Mouse (Mus musculus) heart, embryonic 11.5 days (tissue): ENCODE results near the gene Ccr9. TPM values are rescaled to one million over a fixed set of nuclear protein-coding genes. Genes with fewer than 3 reads are reported as not detected.
"Not testable (repeated sequence)": the region's sequence is repeated elsewhere in the genome, so short reads cannot be mapped to it uniquely, and the experiment has no call there.

ENCODE experiments used
- ATAC-seq: fragments of 200-750 bp; cut with Nextera tagmentation; replicated peaks from 2 replicates; pipeline ENCODE4 v1.8.0; 2017; ENCODE audit warnings: moderate library complexity; ENCODE audit not compliant: insufficient number of reproducible peaks, low FRiP score, low TSS enrichment
- H3K27ac ChIP-seq: fragments of 300-500 bp; sonication (generic); 2 replicates; pipeline ENCODE4 v1.5.1; 2014; ENCODE audit warnings: mild to moderate bottlenecking, low read depth, low read length
- H3K27me3 ChIP-seq: fragments of 300-500 bp; sonication (generic); 2 replicates; pipeline ENCODE4 v1.6.1; 2014; ENCODE audit warnings: mild to moderate bottlenecking, low read length, mixed read lengths; ENCODE audit not compliant: control insufficient read depth, insufficient read depth
- H3K36me3 ChIP-seq: fragments of 300-500 bp; sonication (generic); 2 replicates; pipeline ENCODE4 v1.6.1; 2014; ENCODE audit warnings: mild to moderate bottlenecking, low read length, moderate library complexity, mixed read lengths; ENCODE audit not compliant: control insufficient read depth, insufficient read depth
- H3K4me1 ChIP-seq: fragments of 300-500 bp; sonication (generic); 2 replicates; pipeline ENCODE4 v1.6.1; 2014; ENCODE audit warnings: low read length; ENCODE audit not compliant: control insufficient read depth, insufficient read depth
- H3K4me2 ChIP-seq: fragments of 300-500 bp; sonication (generic); 2 replicates; pipeline ENCODE4 v1.6.1; 2014; ENCODE audit warnings: mild to moderate bottlenecking, moderate library complexity
- H3K4me3 ChIP-seq: fragments of 300-500 bp; sonication (generic); 2 replicates; pipeline ENCODE4 v1.5.1; 2014; ENCODE audit warnings: low read depth, low read length
- H3K9ac ChIP-seq: fragments of 300-500 bp; sonication (generic); 2 replicates; pipeline ENCODE4 v1.6.1; 2014; ENCODE audit warnings: mild to moderate bottlenecking, low read depth, low read length, moderate library complexity
- H3K9me3 ChIP-seq: fragments of 300-500 bp; sonication (generic); replicated peaks from 2 replicates; pipeline ENCODE4 v1.6.1; 2016; ENCODE audit warnings: low read length; ENCODE audit not compliant: control insufficient read depth
- WGBS: fragments of 180-500 bp; shearing (Covaris S2); extraction: QIAGEN DNeasy Blood & Tissue Kit; methylation state at CpG from one replicate; pipeline ENCODE4 v1.1.7; 2014; ENCODE audit not compliant: insufficient replicate concordance; 5-methylcytosine and 5-hydroxymethylcytosine counted together
- polyA plus RNA-seq: library from polyadenylated mRNA; unstranded; fragments of >200 nt; fragmentation: Nextera tagmentation; extraction: Ambion mirVana; gene quantifications from 2 replicates; pipeline ENCODE4 v1.2.1, GENCODE M21; 2014

The Ccr9 gene
- polyA plus RNA-seq, 1 experiment from 2014 or later, result 0.17 TPM

DNA sequence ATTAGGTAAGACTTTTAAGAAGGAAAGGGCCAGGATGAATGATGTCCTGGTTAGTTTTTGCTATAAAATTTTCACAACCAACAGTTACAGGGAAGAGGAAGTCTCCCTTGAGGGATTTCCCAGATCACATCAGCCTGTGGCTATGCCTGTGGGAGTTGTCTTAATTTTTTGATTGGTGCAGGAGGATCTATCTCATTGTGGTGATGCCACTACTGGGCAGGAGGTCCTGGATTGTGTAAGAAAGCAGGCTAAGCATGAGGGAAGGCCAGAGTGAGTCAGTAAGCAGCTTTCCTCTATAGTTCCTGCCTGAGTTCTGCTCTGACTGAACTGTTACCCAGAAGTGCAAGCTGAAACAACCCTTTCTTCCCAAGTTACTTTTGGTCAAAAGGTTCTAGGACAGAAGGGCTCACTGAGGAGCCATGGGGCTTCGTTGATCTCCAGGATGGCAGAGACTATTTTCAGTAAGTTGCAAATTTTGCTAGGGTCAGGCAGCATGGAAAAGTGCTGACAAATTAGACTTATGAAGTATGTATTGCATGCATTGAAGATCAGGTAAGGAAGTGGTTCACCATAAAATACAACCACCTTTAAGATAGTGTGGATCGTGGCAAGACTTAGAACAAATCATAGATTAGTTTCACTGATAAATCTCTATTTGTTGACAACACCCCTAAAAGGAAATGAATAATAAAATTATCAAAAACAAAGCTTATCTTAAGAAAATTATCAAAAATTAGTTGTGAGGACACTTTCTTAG is 44.7 kb downstream of the Ccr9 start:
- ATAC-seq, result no peak
- no peak overlapping the region for H3K4me3 ChIP-seq
- no peaks in the 10 kb centered on the region for H3K27me3 ChIP-seq
- no peaks in the 10 kb centered on the region for H3K4me1 ChIP-seq
- no peak overlapping the region for H3K4me2 ChIP-seq
- 64% methylated on average over 2 of the region's 2 CpGs for WGBS
- H3K9me3 ChIP-seq, result no peaks in the 10 kb centered on the region
- no peaks in the 10 kb centered on the region for H3K36me3 ChIP-seq
- H3K27ac ChIP-seq, result no peak overlapping the region
- no peak overlapping the region for H3K9ac ChIP-seq

DNA sequence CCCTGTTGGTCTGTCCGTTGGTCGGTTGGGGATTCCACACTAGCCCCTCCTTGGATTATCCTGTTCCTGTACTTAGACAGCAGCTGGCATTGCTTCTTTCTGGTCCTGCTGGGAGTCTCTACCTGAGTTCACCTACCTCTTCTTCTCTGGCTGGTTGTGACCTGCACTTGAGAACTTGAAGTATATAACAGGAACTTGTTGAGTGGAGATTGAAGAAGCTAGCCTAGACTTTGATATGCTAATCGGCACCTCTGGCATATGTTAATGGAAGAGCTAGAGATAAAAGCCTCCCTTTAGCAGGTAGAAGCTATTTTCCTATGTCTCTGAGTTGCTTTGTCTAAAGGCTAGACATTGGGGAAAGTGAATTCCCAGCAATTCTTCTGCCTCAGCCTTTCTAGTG is 53.0 kb downstream of the Ccr9 start:
- no peak overlapping the region for H3K9ac ChIP-seq
- no peak overlapping the region for H3K4me2 ChIP-seq
- WGBS, result 68% methylated on average over 3 of the region's 3 CpGs
- H3K9me3 ChIP-seq, result no peaks in the 10 kb centered on the region
- no peaks in the 10 kb centered on the region for H3K27me3 ChIP-seq
- no peaks in the 10 kb centered on the region for H3K36me3 ChIP-seq
- H3K4me1 ChIP-seq, result no peaks in the 10 kb centered on the region
- H3K4me3 ChIP-seq, result no peak overlapping the region
- no peak for ATAC-seq
- H3K27ac ChIP-seq, result no peak overlapping the region

- ATAC-seq, result no peak
- Histone ChIP-seq H3K9me3 (no peaks in the 10 kb centered on the region), H3K4me2 (no peak overlapping the region), H3K27ac (no peak overlapping the region), H3K9ac (no peak overlapping the region), H3K4me3 (no peak overlapping the region), H3K4me1 (no peaks in the 10 kb centered on the region), H3K27me3 (no peaks in the 10 kb centered on the region), H3K36me3 (no peaks in the 10 kb centered on the region)
- 78% methylated on average over 3 of the region's 3 CpGs for WGBS
These were observed 55.9 kb downstream of the Ccr9 start for GRCm38 (mm10) chr9:123734133-123734532.

DNA sequence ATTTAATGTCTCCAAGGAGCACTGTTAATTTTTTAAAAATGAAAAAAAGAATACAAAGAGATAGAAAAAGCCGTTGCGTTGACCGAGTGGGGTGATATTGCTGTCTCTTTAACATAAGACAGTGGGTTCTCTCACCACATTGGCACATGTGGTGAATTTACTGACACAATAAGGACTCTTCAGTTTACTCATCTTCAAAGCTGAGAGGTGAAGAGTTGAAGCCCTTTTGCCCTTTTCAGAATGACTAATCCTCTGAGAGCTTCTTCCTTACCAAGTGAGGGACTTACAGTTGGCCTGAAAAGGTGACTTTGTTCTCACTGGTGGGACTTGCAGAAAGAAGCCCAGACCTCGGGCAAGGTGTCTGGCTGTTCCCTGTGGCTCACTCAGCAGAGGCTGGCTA is 62.6 kb downstream of the Ccr9 start:
- no peak for ATAC-seq
- Histone ChIP-seq H3K27ac (no peak overlapping the region), H3K27me3 (no peaks in the 10 kb centered on the region), H3K4me2 (no peak overlapping the region), H3K36me3 (no peaks in the 10 kb centered on the region), H3K4me3 (no peak overlapping the region), H3K9me3 (no peaks in the 10 kb centered on the region), H3K9ac (no peak overlapping the region), H3K4me1 (no peaks in the 10 kb centered on the region)
- 83% methylated on average over 4 of the region's 4 CpGs for WGBS

- ATAC-seq, H3K27me3 ChIP-seq, H3K4me3 ChIP-seq, H3K9ac ChIP-seq, H3K36me3 ChIP-seq, H3K4me2 ChIP-seq, H3K4me1 ChIP-seq, H3K9me3 ChIP-seq, H3K27ac ChIP-seq: not testable (repeated sequence)
- 86% methylated on average over 7 of the region's 8 CpGs for WGBS
These were observed 71.4 kb downstream of the Ccr9 start for GRCm38 (mm10) chr9:123749687-123750086.

GRCm38 (mm10) chr9:123754333-123754732 is 76.1 kb downstream of the Ccr9 start:
- Histone ChIP-seq H3K36me3 (no peaks in the 10 kb centered on the region), H3K27me3 (no peaks in the 10 kb centered on the region), H3K27ac (no peak overlapping the region), H3K4me2 (no peak overlapping the region), H3K9me3 (no peaks in the 10 kb centered on the region), H3K4me3 (no peak overlapping the region), H3K9ac (no peak overlapping the region), H3K4me1 (no peaks in the 10 kb centered on the region)
- no peak for ATAC-seq
- WGBS, result 82% methylated on average over 4 of the region's 4 CpGs

- Histone ChIP-seq H3K27ac (no peak overlapping the region), H3K9me3 (no peaks in the 10 kb centered on the region), H3K4me1 (no peaks in the 10 kb centered on the region), H3K36me3 (no peaks in the 10 kb centered on the region), H3K27me3 (no peaks in the 10 kb centered on the region), H3K4me2 (no peak overlapping the region), H3K4me3 (no peak overlapping the region), H3K9ac (no peak overlapping the region)
- no peak for ATAC-seq
- WGBS, result 65% methylated on average over 3 of the region's 3 CpGs
These were observed 78.5 kb downstream of the Ccr9 start for GRCm38 (mm10) chr9:123756752-123757151.

DNA sequence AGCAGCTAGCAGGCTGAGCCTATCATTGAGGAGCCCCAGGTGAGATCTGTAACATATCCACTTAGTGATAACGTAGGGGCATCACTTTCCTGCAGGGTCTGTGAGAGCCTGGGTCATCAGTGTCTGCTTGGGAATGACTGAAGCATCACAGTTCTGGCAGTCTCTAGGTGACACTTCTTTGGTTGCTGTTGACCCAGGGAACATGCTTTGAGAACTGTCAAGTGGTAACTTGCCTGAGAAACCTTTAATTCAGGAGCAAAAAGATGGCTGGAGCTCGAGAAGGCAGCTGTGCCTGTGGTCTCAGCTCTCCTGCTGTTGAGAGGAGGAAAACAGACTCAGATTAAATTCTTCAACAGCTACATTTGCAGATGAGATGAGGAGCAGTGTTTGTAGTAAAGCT is 79.1 kb downstream of the Ccr9 start:
- Histone ChIP-seq H3K27ac (no peak overlapping the region), H3K9ac (no peak overlapping the region), H3K4me2 (no peak overlapping the region), H3K36me3 (no peaks in the 10 kb centered on the region), H3K27me3 (no peaks in the 10 kb centered on the region), H3K9me3 (no peaks in the 10 kb centered on the region), H3K4me3 (no peak overlapping the region), H3K4me1 (no peaks in the 10 kb centered on the region)
- WGBS, result 45% methylated on average over 2 of the region's 2 CpGs
- ATAC-seq, result no peak

- Histone ChIP-seq H3K36me3 (no peaks in the 10 kb centered on the region), H3K27ac (no peak overlapping the region), H3K4me2 (no peak overlapping the region), H3K4me3 (no peak overlapping the region), H3K9me3 (no peaks in the 10 kb centered on the region), H3K9ac (no peak overlapping the region), H3K4me1 (no peaks in the 10 kb centered on the region), H3K27me3 (no peaks in the 10 kb centered on the region)
- WGBS, result 73% methylated on average over 1 of the region's 1 CpGs
- no peak for ATAC-seq
These were observed 79.9 kb downstream of the Ccr9 start for GRCm38 (mm10) chr9:123758156-123758555.
